Mouse (Mus musculus) MEL (cell line): Measurements from ENCODE around the gene Ankrd1.

Experiments
- RAD21 ChIP-seq: IDR thresholded peaks from 2 replicates; pipeline ENCODE4 v1.6.1; 2011; ENCODE audit warnings: mild to moderate bottlenecking, low read depth, low read length, improper control_type of control experiment
- SIN3A ChIP-seq: IDR thresholded peaks from 2 replicates; pipeline ENCODE4 v1.6.1; 2012; ENCODE audit warnings: low read length, improper control_type of control experiment, inconsistent platforms
- USF1 ChIP-seq: IDR thresholded peaks from 2 replicates; pipeline ENCODE4 v1.6.1; 2014; ENCODE audit warnings: low read depth, mild to moderate bottlenecking, inconsistent platforms, low read length, improper control_type of control experiment, moderate library complexity

DNA sequence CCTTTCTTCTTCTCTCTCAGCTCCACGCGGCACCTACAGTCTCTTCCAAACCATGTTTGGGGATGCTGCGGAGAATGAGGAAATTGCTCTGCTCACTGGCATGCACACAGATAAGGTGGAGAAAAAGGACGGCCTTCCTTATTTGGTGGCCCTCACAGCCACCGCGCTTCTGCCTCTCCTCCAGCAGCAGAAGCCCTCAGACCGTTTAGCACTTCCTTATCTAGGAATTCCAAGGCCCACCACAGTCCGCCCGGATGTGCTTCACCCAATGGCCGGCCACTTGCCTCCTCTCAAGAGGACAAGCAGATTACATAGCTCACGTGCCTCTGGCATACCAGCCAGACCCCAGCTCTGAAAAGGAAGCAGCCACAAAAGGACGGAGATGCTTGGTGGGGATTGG, 9.7 kb upstream of the Ankrd1 start:
- TF ChIP-seq SIN3A: no peak
- TF ChIP-seq USF1: no peak
- no peak for TF ChIP-seq RAD21
